Mouse (Mus musculus) hindbrain, embryonic 10.5 days (tissue): Measurements from ENCODE around the gene Otub1. TPM values are rescaled to one million over a fixed set of nuclear protein-coding genes. Genes with fewer than 3 reads are reported as not detected.
A peak's percentile ranks its signal among the peaks of the same experiment; 100 is the strongest.

ENCODE experiments used
- DNase-seq: peaks from one replicate; pipeline ENCODE4 v3.0.0-alpha.2; 2017; ENCODE audit warnings: low spot score
- H3K27ac ChIP-seq: fragments of 300-500 bp; sonication (generic); 2 replicates; pipeline ENCODE4 v1.5.1; 2016; ENCODE audit warnings: mild to moderate bottlenecking, moderate library complexity
- H3K27me3 ChIP-seq: fragments of 300-500 bp; sonication (generic); 2 replicates; pipeline ENCODE4 v1.6.1; 2016; ENCODE audit warnings: mild to moderate bottlenecking; ENCODE audit not compliant: poor library complexity, insufficient read depth, severe bottlenecking
- H3K36me3 ChIP-seq: fragments of 300-500 bp; sonication (generic); 2 replicates; pipeline ENCODE4 v1.6.1; 2016; ENCODE audit warnings: mild to moderate bottlenecking, moderate library complexity
- H3K4me1 ChIP-seq: fragments of 300-500 bp; sonication (generic); replicated peaks from 2 replicates; pipeline ENCODE4 v1.6.1; 2016; ENCODE audit warnings: mild to moderate bottlenecking
- H3K4me3 ChIP-seq: fragments of 300-500 bp; sonication (generic); 2 replicates; pipeline ENCODE4 v1.5.1; 2016; ENCODE audit warnings: mild to moderate bottlenecking, moderate library complexity
- H3K9me3 ChIP-seq: fragments of 300-500 bp; sonication (generic); 2 replicates; pipeline ENCODE4 v1.6.1; 2016; ENCODE audit warnings: mild to moderate bottlenecking, moderate library complexity
- WGBS: fragments of 180-500 bp; shearing (Covaris S2); methylation state at CpG from one replicate; pipeline ENCODE4 v1.1.7; 2016; 5-methylcytosine and 5-hydroxymethylcytosine counted together
- polyA plus RNA-seq: library from polyadenylated mRNA; unstranded; fragments of >200 nt; fragmentation: Nextera tagmentation; extraction: Ambion mirVana; gene quantifications from 2 replicates; pipeline ENCODE4 v1.2.1, GENCODE M21; 2016

The Otub1 gene
- polyA plus RNA-seq, 1 experiment from 2014 or later, result 309 TPM

DNA sequence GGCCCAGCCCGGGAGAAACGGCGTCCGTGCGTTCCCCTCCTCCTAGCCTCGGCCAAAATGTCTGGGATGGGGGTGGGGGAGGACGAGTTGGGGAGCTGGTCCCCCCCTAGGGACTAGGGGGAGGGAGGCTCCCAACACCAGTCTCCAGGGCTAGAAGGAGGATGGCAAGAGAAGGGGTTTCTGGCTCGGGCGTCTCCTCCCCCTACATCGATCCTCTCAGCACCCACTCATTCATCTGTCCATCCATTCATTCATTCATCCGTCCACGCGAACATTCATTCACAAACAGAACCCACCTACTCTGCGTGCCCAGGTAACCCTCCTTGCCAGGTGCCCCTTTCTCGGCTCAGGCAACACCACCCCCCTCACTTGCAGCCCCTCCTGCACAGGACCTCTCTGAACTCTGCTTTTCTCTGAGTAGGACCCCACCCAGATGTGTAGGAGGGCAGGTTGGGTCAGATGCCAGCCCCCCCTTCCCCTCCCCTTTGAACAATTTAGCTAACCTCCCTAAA is 39.9 kb downstream of the Otub1 start:
- DNase-seq, result no peak
- 2% methylated on average over 15 of the region's 15 CpGs for WGBS
- Histone ChIP-seq H3K9me3 (no peaks in the 10 kb centered on the region), H3K27me3 (peaks cover 96% of the 10 kb centered on the region), H3K4me1 (peaks cover 78% of the 10 kb centered on the region), H3K4me3 (peak overlapping the region; percentile 78), H3K27ac (peak overlapping the region; percentile 86), H3K36me3 (no peaks in the 10 kb centered on the region)

DNA sequence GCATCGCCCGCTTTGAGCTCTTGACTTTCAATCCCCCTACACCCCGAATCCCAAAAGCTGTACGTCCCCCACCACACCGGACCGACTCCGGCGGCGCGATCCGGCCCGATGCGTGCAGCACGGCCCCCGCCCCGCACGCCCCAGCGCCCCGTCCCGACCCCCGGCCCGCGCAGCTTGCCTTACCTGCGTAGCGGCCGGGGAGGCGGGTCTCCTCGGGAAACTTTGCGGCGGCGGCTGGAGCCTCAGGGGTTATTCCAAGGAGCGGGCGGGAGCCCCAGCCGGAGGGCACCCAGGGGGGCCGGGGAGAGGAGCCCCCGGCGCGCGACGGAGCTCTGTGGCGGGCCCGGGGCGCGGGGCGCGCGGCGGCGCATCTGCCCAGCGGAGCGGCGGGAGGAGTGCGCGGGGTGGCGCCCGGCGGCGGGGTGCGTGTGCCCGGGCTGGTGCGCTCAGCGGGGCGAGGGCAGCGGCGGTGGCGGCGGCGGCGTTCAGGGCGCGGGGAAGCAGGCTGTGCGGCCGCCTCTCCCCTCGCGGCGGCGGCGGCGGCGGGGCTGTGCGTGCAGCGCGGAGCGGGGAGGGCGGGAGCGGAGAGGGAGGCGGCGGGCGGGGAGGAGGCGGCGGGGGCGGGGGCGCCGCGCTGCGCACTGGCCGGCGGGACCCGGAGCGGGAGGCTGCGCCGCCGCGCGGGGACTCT is 40.5 kb downstream of the Otub1 start:
- 2% methylated on average over 94 of the region's 105 CpGs for WGBS

DNA sequence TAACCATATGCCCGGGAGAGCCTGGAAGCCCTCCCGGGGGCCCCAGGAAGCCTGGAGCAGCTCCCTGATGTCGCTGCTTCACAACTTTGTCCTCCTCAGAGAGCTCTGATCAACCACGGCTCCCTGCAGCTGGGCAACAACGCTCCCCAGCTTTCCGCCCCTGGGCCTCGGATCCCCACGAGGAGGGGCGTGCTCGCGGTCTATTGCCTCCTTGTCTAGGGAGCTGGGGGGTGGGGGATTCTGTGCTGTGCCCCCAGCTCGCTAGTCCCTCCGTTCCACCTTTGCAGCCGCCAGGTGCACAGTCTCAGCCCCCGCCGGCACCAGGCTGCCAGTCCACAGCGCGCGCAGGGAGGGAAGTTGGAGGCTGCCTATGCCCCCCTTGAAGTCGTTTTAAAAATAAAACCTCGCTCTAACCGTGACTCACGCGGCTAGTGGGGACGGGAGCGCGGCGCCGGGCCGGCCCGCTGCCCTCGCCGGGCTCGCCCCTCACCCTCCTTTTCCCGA is 41.2 kb downstream of the Otub1 start:
- H3K27ac ChIP-seq, result peak overlapping the region; percentile 86
- peak; percentile 41 for DNase-seq
- no peaks in the 10 kb centered on the region for H3K9me3 ChIP-seq
- H3K4me3 ChIP-seq, result peak overlapping the region; percentile 78
- WGBS, result under 1% methylated on average over 35 of the region's 35 CpGs
- H3K4me1 ChIP-seq, result peaks cover 84% of the 10 kb centered on the region
- peaks cover 98% of the 10 kb centered on the region for H3K27me3 ChIP-seq
- no peaks in the 10 kb centered on the region for H3K36me3 ChIP-seq

More for the DNA sequence above, 40.5 kb downstream of the Otub1 start:
- no peaks in the 10 kb centered on the region for H3K9me3 ChIP-seq
- peaks cover 77% of the 10 kb centered on the region for H3K4me1 ChIP-seq
- peak overlapping the region; percentile 78 for H3K4me3 ChIP-seq
- peaks cover 100% of the 10 kb centered on the region for H3K27me3 ChIP-seq
- H3K27ac ChIP-seq, result peak overlapping the region; percentile 86
- peak; percentile 57 for DNase-seq
- no peaks in the 10 kb centered on the region for H3K36me3 ChIP-seq

DNA sequence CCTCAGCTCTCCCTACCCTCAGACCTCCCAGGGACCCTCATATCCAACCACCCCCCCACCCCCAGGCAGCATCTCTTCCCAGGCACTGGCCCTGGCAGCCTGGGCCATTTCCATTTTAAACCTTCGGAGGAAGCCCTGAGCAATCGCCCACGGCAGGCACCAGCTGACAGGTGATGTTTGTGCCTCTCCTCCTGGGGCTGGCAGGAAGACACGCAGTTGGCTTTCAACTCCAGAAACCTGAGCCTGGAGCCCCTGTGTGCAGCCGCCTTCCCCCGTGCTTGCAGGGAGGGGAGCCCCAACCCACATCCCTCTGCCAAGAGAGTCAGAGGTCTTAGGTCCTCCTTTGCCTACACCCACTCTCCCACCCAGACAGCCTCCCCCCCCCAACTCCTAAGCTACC is 41.9 kb downstream of the Otub1 start:
- WGBS, result 9% methylated on average over 6 of the region's 6 CpGs
- peak overlapping the region; percentile 86 for H3K27ac ChIP-seq
- H3K9me3 ChIP-seq, result no peaks in the 10 kb centered on the region
- peaks cover 89% of the 10 kb centered on the region for H3K4me1 ChIP-seq
- DNase-seq, result no peak
- H3K4me3 ChIP-seq, result peak overlapping the region; percentile 78
- no peaks in the 10 kb centered on the region for H3K36me3 ChIP-seq
- peaks cover 98% of the 10 kb centered on the region for H3K27me3 ChIP-seq

DNA sequence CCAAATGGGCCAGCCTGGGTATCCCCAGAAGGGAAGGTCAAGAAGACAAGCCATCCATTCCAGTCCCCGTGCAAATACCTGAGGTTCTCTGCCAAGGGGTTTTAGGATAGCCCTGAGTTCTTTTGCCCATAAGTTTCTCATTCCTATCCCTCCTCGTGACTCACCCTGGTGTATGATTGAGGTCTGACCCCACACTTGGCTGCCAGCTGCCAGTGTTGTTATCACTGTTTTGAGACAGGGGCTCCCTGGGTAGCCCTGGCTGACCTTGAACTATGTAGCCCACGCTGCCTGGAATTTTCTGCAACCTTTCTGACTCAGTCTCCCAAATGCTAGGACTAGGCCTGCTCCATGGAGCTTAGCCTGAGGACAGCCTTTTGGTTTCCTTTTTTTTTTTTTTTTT is 45.1 kb downstream of the Otub1 start:
- Histone ChIP-seq H3K27ac (peak overlapping the region; percentile 84; the same call in 1 of the 2 replicates), H3K4me1 (peaks cover 83% of the 10 kb centered on the region), H3K27me3 (peaks cover 98% of the 10 kb centered on the region), H3K36me3 (no peaks in the 10 kb centered on the region), H3K4me3 (no peak overlapping the region), H3K9me3 (no peaks in the 10 kb centered on the region)
- WGBS, result 68% methylated on average over 3 of the region's 3 CpGs
- DNase-seq, result no peak

DNA sequence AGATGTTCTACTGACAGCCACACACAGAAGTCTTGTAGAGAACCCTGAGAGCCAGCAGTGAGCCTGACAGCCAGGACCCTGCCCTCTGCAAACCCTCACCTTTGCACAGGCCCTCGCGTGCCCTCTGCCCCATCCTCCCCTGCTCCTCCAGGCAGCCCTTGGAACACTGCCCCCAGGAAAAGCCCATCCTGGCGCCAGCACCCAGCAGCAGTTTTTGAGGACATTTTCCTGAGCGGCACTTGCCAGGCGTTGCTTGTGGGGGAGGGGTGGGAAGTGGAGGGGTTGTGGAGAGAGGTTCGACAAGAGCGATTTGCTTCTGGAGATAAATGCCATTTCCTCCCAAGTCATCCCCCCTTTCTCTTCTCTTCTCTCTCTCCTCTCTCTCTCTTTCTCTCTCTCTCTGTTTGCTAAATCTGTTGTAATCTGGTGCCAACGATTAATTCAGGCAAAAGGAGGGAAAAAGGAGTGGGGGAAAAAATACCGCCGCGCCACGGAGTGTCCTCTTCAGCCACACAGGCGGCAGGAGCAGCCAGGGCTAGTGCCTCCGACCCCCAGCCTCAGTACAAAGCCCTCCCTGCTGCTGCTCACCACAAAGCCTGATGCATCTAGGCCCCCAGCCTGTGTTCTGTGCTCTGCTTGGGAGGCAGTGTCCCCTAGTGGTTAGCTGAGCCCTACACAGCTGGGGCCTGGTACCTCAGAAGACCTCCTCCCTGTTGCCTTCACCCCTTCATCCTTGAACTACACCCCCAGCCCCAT is 45.8 kb downstream of the Otub1 start:
- peak overlapping the region; percentile 37 for H3K4me3 ChIP-seq
- peak overlapping the region; percentile 84 for H3K27ac ChIP-seq
- peak; percentile 74 for DNase-seq
- 4% methylated on average over 14 of the region's 14 CpGs for WGBS
- peaks cover 83% of the 10 kb centered on the region for H3K4me1 ChIP-seq
- H3K27me3 ChIP-seq, result peaks cover 93% of the 10 kb centered on the region
- H3K36me3 ChIP-seq, result no peaks in the 10 kb centered on the region
- H3K9me3 ChIP-seq, result no peaks in the 10 kb centered on the region

DNA sequence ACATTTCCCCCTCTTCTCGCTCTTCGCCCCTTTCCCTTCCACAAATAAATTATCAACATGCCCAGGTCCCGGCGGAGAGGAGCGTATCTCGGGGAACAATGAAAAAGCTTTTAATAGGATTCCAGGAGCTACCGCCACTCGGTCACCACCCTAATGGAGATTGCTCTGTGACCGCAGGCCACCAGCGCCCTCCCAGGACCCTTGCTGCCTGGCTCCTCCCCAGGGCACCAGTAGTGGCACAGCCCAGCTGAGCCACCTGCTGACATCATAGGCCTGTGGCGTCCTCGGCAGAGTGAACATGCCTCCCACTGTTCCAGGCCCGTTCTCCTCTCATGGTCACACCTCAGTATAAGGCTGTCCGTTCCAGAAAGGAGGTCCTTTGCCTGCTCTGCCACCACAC is 48.4 kb downstream of the Otub1 start:
- peaks cover 87% of the 10 kb centered on the region for H3K4me1 ChIP-seq
- DNase-seq, result no peak

DNA sequence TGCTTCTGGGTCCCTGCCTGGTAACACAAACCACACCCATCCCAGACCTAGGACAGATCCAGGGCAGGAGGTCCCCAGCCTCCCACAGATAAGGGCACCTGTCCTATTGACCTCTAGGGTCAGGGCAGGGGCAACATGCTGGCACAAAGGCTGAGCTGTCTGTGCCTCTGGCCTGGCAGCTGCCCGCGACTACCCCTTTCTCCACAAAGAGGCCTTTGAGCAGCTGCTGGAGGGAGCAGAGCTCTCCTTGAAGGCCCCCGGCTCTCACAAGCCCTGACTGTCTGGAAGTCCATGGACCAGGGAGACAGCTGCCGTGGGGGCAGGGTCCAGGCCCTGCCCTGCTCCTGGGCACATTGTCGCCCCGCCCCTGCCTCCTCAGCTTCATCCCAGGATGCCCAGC is 50.9 kb downstream of the Otub1 start:
- peak overlapping the region; percentile 79 for H3K27ac ChIP-seq
- peaks cover 59% of the 10 kb centered on the region for H3K27me3 ChIP-seq
- peaks cover 87% of the 10 kb centered on the region for H3K4me1 ChIP-seq
- no peaks in the 10 kb centered on the region for H3K36me3 ChIP-seq
- no peak for DNase-seq
- 50% methylated on average over 6 of the region's 6 CpGs for WGBS
- H3K4me3 ChIP-seq, result no peak overlapping the region
- H3K9me3 ChIP-seq, result no peaks in the 10 kb centered on the region

More for the DNA sequence above, 48.4 kb downstream of the Otub1 start:
- no peaks in the 10 kb centered on the region for H3K36me3 ChIP-seq
- H3K9me3 ChIP-seq, result no peaks in the 10 kb centered on the region
- H3K4me3 ChIP-seq, result no peak overlapping the region
- peaks cover 75% of the 10 kb centered on the region for H3K27me3 ChIP-seq
- H3K27ac ChIP-seq, result peak overlapping the region; percentile 66
- 28% methylated on average over 14 of the region's 14 CpGs for WGBS

DNA sequence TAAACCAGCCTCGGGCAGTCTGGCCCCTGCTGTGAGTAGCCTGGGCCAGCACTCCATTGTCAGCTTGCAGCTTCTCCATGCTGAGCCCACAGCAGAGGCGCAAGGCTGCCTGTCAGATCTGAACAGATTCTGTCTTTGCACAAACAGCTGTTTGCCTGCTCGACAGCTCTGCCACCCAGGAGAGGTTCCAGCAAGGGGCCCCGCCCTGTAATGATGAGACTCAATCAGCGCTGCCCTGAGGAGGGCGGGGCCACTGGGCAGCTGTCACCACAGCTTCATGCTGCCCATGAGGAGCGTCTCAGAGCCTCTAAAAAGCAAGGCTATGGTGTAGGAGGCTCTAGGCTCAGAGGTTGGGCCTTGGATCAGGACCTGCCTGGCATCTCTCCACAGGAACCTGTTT is 52.9 kb downstream of the Otub1 start:
- H3K9me3 ChIP-seq, result no peaks in the 10 kb centered on the region
- peaks cover 95% of the 10 kb centered on the region for H3K4me1 ChIP-seq
- no peak for DNase-seq
- peak overlapping the region; percentile 75 for H3K27ac ChIP-seq
- H3K27me3 ChIP-seq, result peaks cover 59% of the 10 kb centered on the region
- no peaks in the 10 kb centered on the region for H3K36me3 ChIP-seq
- no peak overlapping the region for H3K4me3 ChIP-seq
- 29% methylated on average over 7 of the region's 7 CpGs for WGBS

DNA sequence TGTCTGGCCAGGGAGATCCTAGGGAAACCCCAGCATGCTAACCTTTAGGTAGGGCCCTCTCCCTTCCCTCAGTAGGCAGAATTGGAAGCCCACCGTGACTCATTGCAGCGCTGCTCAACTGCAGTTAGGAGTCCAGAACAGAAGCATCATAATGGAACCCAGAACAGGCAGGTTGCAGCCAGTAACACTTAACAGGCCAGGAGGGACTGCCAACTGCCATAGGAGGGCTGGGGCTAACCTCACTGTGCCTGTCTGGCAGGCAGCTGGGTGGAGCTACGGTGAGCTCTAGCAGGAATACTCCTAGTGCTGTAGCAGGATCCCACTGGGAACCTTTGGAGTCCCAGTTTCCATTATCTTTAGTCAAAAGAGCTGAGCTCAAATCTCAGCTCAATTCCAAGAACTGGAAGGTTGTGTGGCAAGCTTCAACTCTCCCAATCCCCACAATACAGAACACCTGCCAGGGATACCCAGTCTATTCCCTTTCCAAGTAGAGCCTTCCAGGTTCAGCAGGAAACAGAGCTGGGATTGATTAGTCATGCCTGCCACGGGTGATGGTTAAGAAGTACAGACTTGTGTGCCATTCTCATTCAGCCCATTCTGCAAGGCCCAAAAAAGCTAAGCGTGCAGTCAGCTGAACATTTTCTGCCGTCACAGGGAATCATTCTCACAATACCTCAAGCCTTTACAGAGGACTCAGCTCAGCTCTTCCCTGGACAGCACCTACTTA is 54.0 kb downstream of the Otub1 start:
- Histone ChIP-seq H3K4me3 (no peak overlapping the region), H3K27me3 (peaks cover 57% of the 10 kb centered on the region), H3K9me3 (no peaks in the 10 kb centered on the region), H3K36me3 (no peaks in the 10 kb centered on the region), H3K4me1 (peaks cover 95% of the 10 kb centered on the region), H3K27ac (peak overlapping the region; percentile 13; the same call in 1 of the 2 replicates)
- no peak for DNase-seq
- WGBS, result 84% methylated on average over 6 of the region's 6 CpGs

DNA sequence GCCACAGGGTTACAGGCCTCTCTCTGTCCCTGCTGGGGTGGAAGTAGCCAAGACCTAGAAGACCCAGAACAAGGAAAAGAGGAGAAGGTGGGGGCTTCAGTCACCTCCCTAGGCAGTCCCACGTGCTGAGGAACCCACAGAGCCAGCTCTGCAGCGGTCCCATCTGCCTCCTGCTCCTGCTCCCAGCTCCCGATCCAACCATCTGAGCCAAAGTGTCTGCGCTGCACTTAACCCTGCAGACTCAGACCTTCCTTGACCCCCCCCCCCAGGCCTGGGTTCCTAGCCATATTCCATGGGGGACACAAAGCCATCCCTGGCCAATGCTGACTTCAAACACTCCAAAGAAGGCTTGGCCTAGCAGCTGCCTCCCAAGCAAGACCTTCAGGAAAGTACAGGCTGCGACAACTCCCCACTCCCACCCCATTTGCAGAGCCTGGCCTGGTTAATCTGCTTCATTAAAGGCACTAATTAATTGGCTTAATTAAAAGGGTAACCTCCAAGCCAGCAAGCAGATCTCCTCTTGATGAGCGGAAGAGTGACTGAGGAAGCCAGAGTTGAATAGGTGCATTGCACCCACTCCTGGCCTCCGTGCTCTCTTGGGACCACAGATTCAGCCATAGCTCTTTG is 54.7 kb downstream of the Otub1 start:
- DNase-seq, result no peak
- no peak overlapping the region for H3K4me3 ChIP-seq
- peaks cover 95% of the 10 kb centered on the region for H3K4me1 ChIP-seq
- peaks cover 57% of the 10 kb centered on the region for H3K27me3 ChIP-seq
- H3K36me3 ChIP-seq, result no peaks in the 10 kb centered on the region
- H3K27ac ChIP-seq, result peak overlapping the region; percentile 73
- no peaks in the 10 kb centered on the region for H3K9me3 ChIP-seq
- WGBS, result 79% methylated on average over 7 of the region's 7 CpGs

DNA sequence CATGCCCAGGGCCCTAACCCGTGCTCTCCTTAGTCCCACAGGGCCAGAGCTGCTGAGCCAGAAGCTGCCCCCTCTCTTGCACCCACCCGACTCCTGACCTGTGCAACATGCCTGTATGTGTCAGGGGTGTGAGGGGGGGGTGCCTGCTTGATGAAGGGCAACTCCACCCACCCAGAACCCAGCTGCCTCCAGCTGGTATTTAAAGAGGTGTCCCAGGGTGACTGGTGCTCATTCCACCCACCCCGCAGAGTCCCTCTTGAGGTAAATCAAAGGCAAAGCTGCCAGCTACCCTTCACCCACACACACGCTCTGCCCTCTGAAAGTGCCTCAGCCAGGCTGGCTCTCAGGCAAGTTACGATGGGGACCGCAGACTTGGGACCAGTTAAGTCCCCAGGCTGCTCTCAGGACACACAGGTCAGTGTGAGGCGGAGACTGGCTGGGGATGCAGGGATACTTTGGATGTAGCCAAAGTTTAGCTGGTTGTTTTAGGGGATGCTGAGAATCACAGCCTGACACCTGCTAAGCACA is 56.9 kb downstream of the Otub1 start:
- Histone ChIP-seq H3K4me1 (peaks cover 77% of the 10 kb centered on the region), H3K9me3 (no peaks in the 10 kb centered on the region), H3K4me3 (no peak overlapping the region), H3K27me3 (peaks cover 69% of the 10 kb centered on the region), H3K36me3 (no peaks in the 10 kb centered on the region), H3K27ac (peak overlapping the region; percentile 73)
- no peak for DNase-seq
- whole genome bisulfite sequencing, result 68% methylated on average over 7 of the region's 7 CpGs
